Mouse (Mus musculus) urinary bladder, postnatal 14 days (tissue): ENCODE data around the gene Prph2.

Experiments
- DNase-seq: peaks from one replicate; pipeline ENCODE4 v3.0.0; 2021; ENCODE audit warnings: low spot score

Prph2 gene

DNA sequence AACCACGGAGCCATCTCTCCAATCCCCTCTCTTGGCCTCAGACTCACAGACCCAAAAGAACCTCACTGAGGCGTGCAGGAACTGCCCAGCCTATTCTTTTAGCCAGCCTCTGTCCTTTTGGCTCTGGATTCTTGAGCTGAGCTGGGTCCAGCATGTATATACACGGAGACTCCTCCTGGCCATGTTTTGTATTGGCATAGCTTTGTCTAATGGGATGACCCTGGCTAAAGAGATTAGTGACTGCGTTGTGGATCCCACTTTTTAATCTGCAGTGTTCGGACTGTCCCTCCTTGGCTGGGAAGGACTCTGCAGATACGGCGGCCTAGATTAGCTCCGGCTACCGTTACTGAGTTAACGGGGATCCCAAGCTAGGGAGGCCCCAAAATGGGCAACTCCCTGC is at the start of gene Prph2:
Gene Prph2, plus strand, starts transcription at position 274 of the 400 bp plus-strand sequence.
- no peak for DNase-seq

DNA sequence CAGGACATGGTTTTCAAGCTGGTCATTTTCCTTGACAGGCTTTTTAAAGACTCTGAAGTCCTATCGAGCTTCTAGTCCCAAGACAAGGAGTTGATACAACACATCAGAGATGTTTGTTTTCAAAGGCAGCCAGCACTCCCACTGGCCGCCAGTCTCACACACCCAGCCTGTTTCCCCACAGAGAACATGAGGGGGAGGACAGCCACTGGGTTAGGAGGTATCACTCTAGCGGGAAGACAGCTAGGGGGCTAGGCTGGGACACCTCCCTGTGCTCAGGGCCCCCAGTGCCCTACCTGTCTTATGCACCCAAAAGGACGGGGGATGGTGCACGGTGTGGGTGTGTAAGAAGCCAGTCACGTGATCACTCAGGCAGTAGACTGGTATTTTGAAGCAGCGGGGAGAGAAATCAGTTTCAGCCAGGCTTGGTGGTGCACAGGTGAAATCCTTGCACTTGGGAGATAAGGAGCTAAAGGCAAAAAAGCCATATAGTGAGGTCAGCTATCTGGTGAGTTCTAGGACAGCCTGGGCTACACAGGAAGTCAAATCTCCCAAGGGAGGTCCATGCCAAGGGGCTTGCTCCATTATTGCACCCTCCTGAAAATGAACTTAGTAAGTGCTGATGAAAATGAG is 45.6 kb upstream of the Prph2 start:
- no peak for DNase-seq

DNA sequence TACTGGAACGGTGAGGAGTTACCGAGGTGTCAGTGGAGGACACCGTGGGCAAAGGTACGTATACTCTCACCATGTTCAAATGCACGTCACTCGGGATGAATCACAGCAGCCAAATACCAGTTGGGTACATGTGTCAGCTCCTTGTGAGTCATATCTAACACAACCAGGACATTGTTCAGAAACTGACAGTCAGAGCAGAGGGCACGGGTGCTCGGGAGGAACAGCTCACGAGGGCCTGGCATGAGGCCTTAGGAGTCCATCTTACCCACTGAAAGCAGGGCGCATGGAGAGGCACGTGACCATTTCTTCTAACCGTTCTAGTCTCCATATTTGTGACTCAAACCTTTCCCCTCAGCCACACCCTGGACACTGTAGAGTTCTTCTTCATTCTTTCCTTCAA is 43.4 kb upstream of the Prph2 start:
- DNase-seq: no peak

DNA sequence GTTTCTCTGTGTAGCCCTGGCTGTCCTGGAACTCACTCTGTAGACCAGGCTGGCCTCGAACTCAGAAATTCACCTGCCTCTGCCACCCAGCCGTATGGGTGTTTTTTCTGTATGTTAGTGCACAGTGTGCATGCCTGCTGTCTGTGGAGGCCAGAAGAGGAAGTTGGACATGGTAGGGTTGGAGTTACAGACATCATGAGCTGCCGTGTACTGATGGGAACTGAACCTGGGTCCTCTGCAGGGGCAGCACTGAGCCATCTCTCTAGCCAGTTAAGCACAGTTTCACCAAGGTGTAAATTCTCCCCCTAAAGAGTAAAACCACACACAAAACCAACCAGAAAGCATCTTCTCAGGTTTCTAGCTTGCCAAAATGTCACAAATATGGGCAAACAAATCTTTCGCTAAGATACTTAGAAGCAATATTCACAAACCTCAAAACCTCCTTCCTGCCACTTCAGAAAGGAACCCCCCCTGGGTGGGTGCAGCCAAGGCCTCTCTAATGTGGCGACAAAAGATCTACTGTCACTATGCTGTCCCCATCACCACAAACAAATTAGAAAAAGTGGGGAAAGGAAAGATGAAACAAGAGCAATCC is 40.0 kb upstream of the Prph2 start:
- no peak for DNase-seq

DNA sequence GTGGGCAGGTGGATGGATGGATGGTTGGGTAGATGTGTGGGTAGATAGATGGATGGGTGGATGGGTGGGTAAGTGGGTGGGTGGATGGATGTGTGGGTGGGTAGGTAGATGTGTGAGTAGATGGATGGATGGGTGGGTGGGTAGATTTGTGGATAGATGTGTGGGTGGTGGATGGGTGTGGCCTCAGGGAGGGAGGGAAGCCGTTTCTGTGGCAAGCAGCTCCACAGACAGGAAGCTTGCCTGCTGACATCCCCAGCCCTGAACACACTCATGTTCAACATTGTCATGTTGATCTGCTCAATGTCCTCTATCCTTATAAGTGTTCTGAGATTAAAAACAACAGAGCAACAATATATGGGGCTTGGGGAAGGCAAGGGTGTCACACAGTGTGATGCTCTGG is 39.3 kb upstream of the Prph2 start:
- no peak for DNase-seq

DNA sequence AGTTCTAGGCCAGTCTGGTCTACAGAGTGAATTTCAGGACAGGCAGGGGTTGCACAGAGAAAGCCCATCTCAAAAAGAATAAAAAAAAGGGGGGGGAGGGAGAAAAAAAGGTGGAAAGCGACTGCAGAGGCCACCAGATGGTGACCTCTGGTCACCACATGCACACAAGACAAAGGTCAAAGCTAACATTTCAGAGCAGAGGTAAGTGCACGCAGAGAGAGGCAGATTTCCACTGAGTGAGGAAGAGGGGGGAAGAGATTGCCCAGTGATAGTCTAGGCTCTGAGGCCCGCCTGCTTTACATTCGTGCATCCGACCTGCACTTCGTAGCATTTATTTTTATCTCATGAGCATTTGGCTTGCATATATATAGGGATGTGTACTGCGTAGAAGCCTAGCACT is 37.5 kb upstream of the Prph2 start:
- DNase-seq: no peak

DNA sequence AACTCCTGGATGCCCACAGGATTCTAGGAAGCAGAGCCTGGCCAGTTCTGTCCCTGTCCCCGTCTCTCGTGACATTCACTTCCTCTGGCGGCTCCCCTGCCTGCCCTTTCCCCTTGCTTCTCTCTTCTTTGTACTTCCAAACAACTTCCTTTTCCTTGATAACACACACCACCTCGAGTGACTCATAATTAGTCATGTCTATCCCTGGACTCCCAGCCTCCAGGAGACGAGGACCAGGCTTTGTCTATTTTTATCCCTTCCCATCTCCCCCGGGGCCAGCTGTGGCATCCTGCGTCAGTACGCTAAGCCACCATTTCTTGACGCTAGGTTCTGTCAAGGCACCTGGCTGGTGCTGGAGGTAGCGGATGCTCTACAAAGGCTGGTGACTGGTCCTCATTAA is 36.1 kb upstream of the Prph2 start:
- peak; percentile 50 for DNase-seq

DNA sequence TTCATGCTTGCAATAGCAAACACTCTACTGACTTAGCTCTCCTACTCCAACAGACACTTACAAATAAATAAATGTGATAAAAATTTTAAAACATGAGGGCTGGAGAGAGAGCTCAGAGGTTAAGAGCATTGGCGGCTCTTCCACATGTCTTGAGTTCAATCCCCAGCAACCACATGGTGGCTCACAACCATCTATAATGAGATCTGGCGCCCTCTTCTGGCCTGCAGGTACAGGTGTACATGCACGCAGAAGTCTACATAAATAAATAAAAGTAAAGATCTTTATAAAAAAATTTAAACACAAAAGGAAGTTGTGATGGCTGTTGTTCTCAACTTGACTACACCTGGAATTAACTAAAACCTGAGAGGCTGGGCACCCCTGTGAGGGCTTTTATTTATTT is 34.6 kb upstream of the Prph2 start:
- no peak for DNase-seq

DNA sequence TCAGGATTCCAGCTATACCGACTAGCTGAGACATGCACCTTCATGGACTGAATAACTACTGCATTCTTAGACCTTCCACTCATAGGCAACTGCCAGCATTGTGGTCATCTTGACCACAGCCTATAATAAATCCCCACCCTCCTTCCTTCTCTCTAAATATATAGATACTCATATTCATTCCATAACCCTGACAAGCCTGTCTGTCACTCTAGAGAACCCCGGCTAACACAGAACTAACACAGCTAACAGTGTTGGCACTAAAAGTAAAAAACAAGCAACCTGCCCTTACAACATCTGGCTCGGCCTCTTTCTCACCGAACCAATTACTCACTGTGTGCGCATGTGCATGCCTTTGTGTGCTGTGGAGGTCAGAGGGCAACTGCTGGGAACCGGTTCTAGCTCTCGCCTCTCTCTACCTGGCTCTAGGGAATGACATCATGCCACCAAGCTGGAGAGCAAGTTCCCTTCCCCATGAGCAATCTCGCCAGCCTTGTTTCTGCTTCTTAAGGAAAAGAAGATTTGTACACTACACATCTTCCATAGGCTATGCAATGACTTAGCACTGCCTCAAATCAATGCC is 33.8 kb upstream of the Prph2 start:
- peak; percentile 66 for DNase-seq

DNA sequence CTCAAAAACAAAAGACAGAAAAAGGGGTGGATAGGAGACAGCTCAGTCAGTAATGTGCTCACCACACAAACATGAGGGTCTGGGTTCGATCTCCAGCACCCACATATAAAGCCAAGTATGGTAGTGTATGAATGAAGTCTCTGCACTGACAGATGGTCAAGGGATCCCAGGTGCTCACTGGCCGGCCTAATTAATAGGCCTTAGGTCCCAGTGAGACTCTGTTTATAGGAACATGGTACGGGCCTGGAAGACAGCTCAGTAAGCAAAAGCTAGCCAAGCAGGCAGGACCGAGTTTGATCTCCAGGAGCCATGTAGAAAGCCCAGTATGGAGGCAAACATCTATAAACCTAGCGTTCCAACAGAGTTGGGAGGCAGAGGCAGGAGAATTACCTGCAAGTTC is 33.2 kb upstream of the Prph2 start:
- no peak for DNase-seq

DNA sequence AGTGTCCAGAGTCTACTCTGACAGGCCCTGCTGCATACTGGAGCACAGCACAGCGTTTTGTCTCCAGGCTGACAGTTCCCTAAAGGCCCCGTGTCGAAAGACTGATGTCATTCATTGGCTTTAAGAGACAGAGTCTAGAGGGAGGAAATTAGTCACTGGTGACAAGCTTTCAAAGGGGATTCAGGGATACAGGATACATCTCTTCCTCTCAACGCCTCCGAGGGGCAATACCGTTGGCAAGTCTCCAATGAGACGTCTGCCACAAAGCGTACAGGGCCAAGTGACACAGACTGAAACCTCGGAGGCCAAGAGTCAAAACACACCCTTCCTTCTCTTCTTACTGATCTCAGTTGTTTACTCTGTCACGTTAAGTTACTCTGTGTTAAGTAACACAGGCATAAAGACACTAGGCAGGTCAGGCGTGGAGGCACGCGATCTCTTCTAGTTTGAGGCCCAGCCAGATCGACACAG is 30.4 kb upstream of the Prph2 start:
- no peak for DNase-seq

DNA sequence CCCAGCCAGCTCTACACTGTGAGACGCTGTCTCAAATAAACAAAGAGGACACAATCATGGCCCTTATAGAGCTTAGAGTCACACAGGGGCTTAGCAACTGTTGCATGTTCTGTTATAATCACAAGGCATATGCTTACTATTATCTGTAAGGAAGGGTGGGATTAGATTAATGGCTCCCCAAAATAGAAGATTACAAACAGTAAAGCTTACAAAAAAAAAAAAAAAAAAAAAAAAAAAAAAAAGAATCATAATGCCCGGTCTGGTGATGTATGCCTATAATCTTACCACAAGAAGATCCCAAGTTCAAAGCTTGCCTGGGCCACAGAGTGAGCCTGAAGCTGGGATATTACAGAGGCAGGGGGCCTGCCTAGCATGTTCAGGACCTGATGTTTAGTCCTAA is 29.9 kb upstream of the Prph2 start:
- DNase-seq: no peak

DNA sequence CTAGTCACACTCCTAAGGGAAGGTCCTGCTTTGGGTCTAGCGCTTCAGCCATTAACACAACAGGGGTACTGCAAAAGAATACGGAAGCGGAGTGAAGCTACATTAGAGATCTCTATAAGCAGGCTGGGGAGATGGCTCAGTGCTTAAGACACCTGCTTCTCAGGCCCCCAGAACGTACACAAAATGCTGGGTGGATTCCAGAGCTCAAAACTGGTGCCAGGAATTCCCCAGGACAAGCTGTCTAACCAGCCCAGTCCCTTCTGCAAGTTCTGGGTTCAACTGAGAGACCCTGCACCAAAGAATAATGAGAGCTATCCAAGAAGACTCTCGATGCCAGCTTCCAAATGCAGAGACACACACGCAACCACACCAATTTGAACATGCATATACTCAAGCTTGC is 28.5 kb upstream of the Prph2 start:
- no peak for DNase-seq

DNA sequence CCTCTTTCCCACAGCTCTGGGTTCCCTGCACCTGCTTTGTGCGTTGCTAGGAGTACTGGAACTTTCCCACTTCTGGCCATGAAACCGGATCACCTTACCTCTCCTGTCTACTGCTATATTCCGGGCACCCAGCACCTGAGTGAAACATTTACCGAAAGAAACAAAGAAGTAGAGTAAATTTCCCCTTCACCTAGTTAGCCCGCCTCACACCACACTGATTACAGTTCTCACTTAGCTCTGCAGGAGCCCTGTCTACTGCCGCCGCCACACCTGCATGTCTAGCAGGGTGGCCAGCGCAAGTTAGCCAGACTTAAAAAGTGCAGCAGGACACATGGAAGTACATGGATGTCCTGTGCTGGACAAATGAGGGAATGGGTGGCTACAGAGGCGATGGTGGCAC is 27.2 kb upstream of the Prph2 start:
- DNase-seq: no peak

DNA sequence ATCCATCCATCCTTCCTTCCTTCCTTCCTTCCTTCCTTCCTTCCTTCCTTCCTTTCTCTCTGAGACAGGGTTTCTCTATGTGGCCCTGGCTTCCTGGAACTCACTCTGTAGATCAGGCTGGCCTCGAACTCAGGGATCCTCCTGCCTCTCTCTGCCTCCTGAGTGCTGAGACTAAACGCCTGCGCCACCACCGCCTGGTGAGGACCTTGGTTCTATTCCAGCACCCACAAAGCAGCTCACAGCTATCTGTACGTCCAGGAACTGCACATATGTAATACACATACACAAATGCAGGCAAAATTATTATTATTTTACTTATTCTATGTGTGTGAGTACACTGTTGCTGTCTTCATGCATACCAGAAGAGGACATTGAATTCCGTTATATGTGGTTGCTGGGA is 25.5 kb upstream of the Prph2 start:
- no peak for DNase-seq

DNA sequence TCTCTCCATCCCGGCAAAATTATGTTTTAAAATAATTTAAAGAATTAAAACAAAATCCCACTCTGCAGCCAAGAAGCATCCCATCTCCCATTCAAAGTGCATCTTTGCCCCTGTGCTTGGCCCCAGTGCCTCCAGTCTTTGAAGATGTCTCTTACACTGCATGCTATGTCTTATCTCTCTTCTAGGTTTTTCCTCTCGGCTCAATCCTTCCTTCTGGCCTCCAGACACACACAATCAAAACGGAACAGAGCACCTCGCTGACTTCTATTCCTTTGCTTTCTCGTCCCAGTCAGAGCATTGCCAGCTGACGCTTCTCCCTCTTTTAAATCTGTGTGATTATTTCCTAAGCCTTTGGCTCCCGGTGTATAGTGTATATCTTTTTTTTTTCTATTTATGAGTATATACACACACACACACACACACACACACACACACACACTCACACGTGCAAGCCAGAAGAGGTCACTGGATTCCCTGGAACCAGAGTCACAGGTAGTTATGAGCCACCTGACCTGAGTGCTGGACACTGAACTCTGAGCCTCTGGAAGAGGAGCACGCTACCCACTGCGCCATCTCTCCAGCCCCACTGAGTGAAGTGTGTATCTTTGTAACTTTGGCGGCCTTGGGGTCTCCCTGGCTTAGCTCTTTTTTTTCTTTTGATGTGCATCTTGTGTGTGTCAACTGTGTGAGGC is 24.9 kb upstream of the Prph2 start:
- DNase-seq: no peak

DNA sequence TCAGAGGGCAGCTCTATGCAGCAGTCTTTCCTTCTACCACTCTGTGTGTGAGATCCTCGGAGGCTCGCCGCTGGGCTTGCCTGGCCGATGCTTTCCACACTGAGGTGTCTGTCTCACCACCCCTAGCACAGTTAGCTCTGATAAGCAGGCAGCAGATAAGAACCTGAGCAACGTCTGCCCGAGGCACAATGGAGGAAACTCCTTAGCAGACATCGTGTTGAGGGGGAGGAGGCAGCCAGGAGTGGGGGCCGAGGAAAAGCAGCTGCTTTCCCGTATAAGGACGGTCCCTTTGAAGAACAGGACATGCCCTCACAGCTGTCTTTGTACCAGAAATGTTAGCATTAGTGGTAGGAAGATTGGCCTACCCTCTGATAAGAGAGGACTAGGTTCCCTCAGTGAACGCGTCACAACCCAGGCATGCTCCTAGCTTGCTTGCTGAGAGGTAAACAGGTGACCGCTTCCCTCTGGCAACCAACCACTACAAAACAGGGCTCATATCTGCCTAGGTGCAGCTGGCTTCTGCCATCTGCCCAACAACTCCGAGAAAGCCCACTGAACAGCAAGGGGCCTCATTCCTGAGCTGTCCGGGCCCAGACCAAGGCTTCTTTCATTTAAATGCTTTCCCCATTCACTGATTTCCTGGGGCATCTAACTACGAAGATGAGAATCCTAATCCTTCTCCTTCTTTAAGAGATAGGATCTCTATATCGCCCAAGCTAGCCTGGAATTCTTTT is 24.2 kb upstream of the Prph2 start:
- DNase-seq: no peak

DNA sequence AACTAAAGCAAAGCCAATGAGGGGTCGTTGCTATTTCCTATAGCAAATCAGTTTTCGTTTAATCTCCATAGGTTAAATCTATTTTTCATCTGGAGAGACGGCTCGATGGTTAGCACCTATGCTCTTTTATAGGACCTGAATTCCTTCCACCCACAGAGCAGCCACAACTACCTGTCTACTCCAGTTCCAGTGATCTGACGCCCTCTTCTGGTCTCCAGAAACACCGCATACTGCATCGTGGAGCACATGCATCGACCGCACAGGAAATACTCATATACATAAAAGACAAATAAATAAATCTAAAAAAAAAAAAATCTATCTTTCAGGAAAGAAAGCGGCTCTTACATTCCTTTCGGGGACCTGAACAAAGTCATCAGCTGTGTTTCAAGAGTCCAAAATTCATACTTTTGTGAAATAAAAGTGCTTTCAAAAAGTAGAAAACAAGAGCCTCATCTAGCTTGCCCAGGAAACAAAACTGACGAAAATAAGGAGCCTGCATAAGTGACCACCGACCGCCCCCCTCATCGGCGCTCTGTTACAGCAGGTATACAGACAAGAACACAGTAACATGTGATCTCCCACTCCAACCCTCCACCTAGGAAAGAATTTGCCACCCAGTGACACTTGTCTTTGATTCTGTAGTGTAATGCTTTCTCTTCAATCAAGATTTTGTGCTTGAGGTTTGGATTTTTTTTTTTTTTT is 21.6 kb upstream of the Prph2 start:
- peak; percentile 48 for DNase-seq

DNA sequence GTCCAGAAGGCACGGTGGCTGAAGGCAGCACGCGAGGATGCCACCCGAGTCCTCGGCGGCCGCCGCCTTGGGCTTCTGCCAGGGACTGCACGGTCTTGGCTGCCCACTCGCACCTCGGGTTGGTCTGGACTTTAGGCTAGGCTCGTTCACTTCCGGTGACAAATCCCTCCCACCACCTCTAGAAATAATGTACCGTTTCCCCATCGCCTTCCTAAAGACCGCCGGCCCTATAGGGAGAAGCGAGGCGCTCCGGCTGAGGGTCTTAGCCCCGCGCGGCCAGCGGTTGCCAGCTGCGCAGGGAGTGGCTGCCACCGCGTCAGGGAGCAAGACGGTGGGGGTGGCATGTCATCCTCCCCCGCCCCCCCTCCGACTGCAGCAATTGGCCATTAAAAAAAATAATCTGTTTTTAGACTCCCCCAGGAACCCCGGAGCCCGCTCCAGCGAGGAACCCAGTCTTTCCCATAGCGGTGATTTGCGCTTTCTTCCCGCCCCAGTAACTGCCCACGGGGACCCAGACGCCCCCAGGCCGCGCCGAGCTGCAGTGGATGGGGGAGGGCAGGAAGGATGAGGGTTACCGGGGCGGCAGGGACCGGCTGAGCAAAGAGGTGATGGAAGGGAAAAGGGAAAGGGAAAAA is 20.7 kb upstream of the Prph2 start:
- DNase-seq: peak; percentile 79

DNA sequence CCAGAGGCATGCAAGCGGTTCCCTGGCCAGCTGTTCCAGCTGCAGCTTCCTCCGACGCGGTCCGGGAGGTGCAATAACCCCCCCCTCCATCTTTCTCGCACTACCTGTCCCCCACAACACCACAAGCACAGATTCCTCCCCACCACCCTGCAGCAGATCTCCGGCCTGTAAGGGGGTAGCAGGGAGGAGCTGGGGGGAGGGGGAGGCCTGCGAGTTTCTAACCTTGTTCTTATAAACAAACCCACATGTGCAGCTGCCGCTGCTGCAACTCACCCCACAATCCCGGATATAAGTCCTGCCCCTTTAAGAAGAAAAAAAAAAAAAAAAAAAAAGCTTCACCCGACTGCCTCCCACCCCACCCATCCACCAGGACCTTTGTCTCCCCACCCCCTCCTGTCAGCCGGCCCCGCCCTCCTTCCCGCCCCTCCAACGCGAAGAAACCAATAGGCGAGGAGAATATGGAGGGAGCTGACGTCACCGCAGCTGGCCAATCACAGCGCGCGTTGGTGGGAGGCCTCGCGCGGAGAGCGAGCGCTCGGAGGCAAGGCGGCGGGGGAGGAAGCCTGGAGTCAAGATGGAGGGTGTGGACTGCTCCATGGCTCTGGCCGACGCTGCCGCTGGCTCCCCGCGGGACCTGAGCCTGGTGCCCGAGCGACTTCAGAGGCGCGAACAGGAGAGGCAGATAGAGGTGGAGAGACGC is 20.0 kb upstream of the Prph2 start, which contains the start of gene Tbcc:
Gene Tbcc, plus strand, starts transcription at position 569 of the 700 bp plus-strand sequence.
- DNase-seq: peak; percentile 97
